Mouse (Mus musculus) bone marrow macrophage, adult 2 months (primary cell): ENCODE data around the gene Actl10.

Experiments used
- CTCF ChIP-seq: IDR thresholded peaks from 2 replicates; pipeline ENCODE4 v1.5.1; 2012; ENCODE audit warnings: low read depth, mild to moderate bottlenecking, low read length, moderate library complexity
- POLR2A ChIP-seq: IDR thresholded peaks from 2 replicates; pipeline ENCODE4 v1.6.1; 2012; ENCODE audit warnings: mild to moderate bottlenecking, low read depth, low read length, borderline replicate concordance

GRCm38 (mm10) chr2:154583906-154584872, 32.6 kb downstream of the Actl10 start:
- TF ChIP-seq POLR2A (no peak), CTCF (no peak)
